ENCODE assay signal across 9 mouse cellular contexts in genomic region chr12:111485046-111485651, GRCm38 (mm10). TPM values are rescaled to one million over a fixed set of nuclear protein-coding genes. Genes with fewer than 3 reads are reported as not detected.
DNase-seq lines count a peak whose midpoint lies in the region; ATAC-seq lines count a peak whose summit lies in the region.
"Had no signal": no experiment of that assay in that cellular context is flagged by ENCODE, and none has a peak within 500 bp of the region (broad histone marks: within the 10 kb centered on the region; RNA-seq: fewer than 3 reads in every experiment).

No protein-coding gene starts in this region.

- H3K27me3 ChIP-seq in lung, embryonic 15.5 days = peaks cover 56% of the 10 kb centered on the region
- peaks cover 71% of the 10 kb centered on the region for H3K27me3 ChIP-seq in forebrain, embryonic 13.5 days
- H3K27me3 ChIP-seq in limb, embryonic 13.5 days = peaks cover 77% of the 10 kb centered on the region

- no peak for DNase-seq in lung, postnatal 14 days
- peak; percentile 40 for DNase-seq in retina, postnatal 1 day
- no peak for DNase-seq in frontal cortex, postnatal 36 days (ENCODE audit: low spot score in 2 of 2)
- DNase-seq in cerebellum, postnatal 25 days = no peak
- DNase-seq in urinary bladder, postnatal 14 days (ENCODE audit: low spot score) = no peak

- no peaks in the 10 kb centered on the region for H3K9me3 ChIP-seq in lung, embryonic 15.5 days
- H3K9me3 ChIP-seq in forebrain, embryonic 13.5 days (replicated peaks) = no peaks in the 10 kb centered on the region
- no peaks in the 10 kb centered on the region for H3K9me3 ChIP-seq in limb, embryonic 13.5 days

- H3K27ac ChIP-seq in lung, embryonic 15.5 days = no peak overlapping the region
- H3K27ac ChIP-seq in forebrain, embryonic 13.5 days = no peak overlapping the region
- H3K27ac ChIP-seq in limb, embryonic 13.5 days = no peak overlapping the region
- H3K27ac ChIP-seq: macrophage had no signal

- H3K4me2 ChIP-seq in lung, embryonic 15.5 days = peak overlapping the region; percentile 89
- H3K4me2 ChIP-seq in forebrain, embryonic 13.5 days = peak overlapping the region; percentile 68
- peak overlapping the region; percentile 86 for H3K4me2 ChIP-seq in limb, embryonic 13.5 days (replicated peaks)

- peaks cover 19% of the 10 kb centered on the region for H3K4me1 ChIP-seq in lung, embryonic 15.5 days
- peaks cover 22% of the 10 kb centered on the region for H3K4me1 ChIP-seq in forebrain, embryonic 13.5 days
- peaks cover 27% of the 10 kb centered on the region for H3K4me1 ChIP-seq in limb, embryonic 13.5 days

- peak overlapping the region; percentile 51 for H3K4me3 ChIP-seq in lung, embryonic 15.5 days
- H3K4me3 ChIP-seq in forebrain, embryonic 13.5 days = peak overlapping the region; percentile 43
- peak overlapping the region; percentile 55 for H3K4me3 ChIP-seq in limb, embryonic 13.5 days

- 1% methylated on average over 63 of the region's 63 CpGs for WGBS in lung, embryonic 15.5 days
- WGBS in forebrain, embryonic 13.5 days = 2% methylated on average over 63 of the region's 63 CpGs
- 1% methylated on average over 63 of the region's 63 CpGs for WGBS in limb, embryonic 13.5 days

- ATAC-seq in lung, embryonic 15.5 days (ENCODE audit: borderline replicate concordance, extremely low read depth, low FRiP score, low TSS enrichment) = no peak
- no peak for ATAC-seq in forebrain, embryonic 13.5 days
- no peak for ATAC-seq in limb, embryonic 13.5 days (ENCODE audit: low FRiP score, low read depth)

- peak overlapping the region; percentile 39 for H3K9ac ChIP-seq in lung, embryonic 15.5 days
- peak overlapping the region; percentile 45 for H3K9ac ChIP-seq in forebrain, embryonic 13.5 days
- H3K9ac ChIP-seq in limb, embryonic 13.5 days = peak overlapping the region; percentile 68

- no peaks in the 10 kb centered on the region for H3K36me3 ChIP-seq in lung, embryonic 15.5 days
- H3K36me3 ChIP-seq in forebrain, embryonic 13.5 days (ENCODE audit: poor library complexity, severe bottlenecking) = no peaks in the 10 kb centered on the region
- H3K36me3 ChIP-seq in limb, embryonic 13.5 days = no peaks in the 10 kb centered on the region

RNA-seq across cellular contexts. Expression of gene Gm266, which starts 0.5 kb away (rescaled TPM):
- 7.0 and 7.1 TPM in 2 replicates for polyA plus RNA-seq in lung, embryonic 15.5 days (2015; fragmentation: Nextera tagmentation; extraction: Ambion mirVana)
- polyA plus RNA-seq in forebrain, embryonic 13.5 days (2015; fragmentation: Nextera tagmentation; extraction: Ambion mirVana) = 0.40 and 1.0 TPM in 2 replicates
- polyA plus RNA-seq in limb, embryonic 13.5 days (2015; fragmentation: Nextera tagmentation; extraction: Ambion mirVana) = 9.0 and 9.1 TPM in 2 replicates
- polyA plus RNA-seq: macrophage had no signal

RNA-seq across cellular contexts. Expression of gene Tnfaip2, which starts 42.9 kb away (rescaled TPM):
- polyA plus RNA-seq in lung, embryonic 15.5 days (2015; fragmentation: Nextera tagmentation; extraction: Ambion mirVana) = 4.3 and 4.5 TPM in 2 replicates
- 0.60 and 1.2 TPM in 2 replicates for polyA plus RNA-seq in forebrain, embryonic 13.5 days (2015; fragmentation: Nextera tagmentation; extraction: Ambion mirVana)
- 7.4 and 7.8 TPM in 2 replicates for polyA plus RNA-seq in limb, embryonic 13.5 days (2015; fragmentation: Nextera tagmentation; extraction: Ambion mirVana)

RNA-seq across cellular contexts. Expression of gene Eif5, which starts 52.7 kb away (rescaled TPM):
- 471 and 493 TPM in 2 replicates for polyA plus RNA-seq in lung, embryonic 15.5 days (2015; fragmentation: Nextera tagmentation; extraction: Ambion mirVana)
- 667 and 695 TPM in 2 replicates for polyA plus RNA-seq in forebrain, embryonic 13.5 days (2015; fragmentation: Nextera tagmentation; extraction: Ambion mirVana)
- 597 and 611 TPM in 2 replicates for polyA plus RNA-seq in limb, embryonic 13.5 days (2015; fragmentation: Nextera tagmentation; extraction: Ambion mirVana)
